Mouse (Mus musculus): ENCODE measurements at regions not wholly inside any gene's neighbourhood (a gene's known extent, or its start where the extent isn't known, plus 50 kb on each side); places are given as distances from the start of the nearest gene placed in this dataset.

DNA sequence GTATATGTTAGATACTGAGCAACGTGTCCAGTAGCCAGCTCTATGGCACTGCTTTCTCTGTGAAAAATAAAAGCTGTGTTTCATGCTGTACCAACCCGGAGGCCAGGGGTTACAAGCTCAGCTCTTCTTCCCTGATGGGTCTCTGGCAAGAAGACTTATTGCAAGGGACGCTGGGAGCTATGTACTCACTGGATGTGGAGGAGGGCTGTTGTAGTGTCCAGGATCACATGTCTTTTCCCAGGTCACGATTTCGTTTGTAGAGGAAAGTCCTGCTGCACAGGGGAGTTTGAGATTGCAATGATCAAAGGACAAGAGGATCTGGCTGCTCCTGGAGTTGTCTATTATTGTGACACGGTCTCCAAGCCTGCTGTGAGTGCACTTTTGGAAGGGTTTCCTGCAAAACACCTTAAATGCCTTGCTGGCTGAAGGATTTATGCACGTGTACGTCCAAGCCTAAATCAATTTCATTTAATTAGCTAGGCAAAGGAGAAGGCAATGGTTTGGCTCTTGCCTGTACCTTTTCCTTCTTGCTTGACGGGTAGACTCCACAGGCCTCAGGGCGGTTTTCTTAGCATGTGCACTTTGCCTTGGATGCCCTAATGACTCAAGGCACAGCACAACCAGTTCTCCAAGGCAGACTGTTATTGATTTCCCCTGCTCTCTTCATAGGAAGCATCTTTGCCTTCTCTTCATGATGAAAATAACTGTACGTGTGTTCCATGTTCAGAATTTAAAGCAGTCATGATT lies 87.2 kb upstream of the Plppr5 start:
- H3K4me1 ChIP-seq (ENCODE audit: insufficient read depth, low read depth, low read length) = no peaks in the 10 kb centered on the region
- ATAC-seq (ENCODE audit: extremely low read depth, insufficient number of reproducible peaks, low FRiP score, poor library complexity, severe bottlenecking) = no peak

GRCm38 (mm10) chr3:117486351-117486750 lies 88.3 kb upstream of the Plppr5 start:
- TF ChIP-seq POLR2AphosphoS5 (IDR thresholded peaks at IDR 0.05; ENCODE audit: insufficient replicate concordance, low read depth, low read length) (no peak), TAL1 (conservative IDR thresholded peaks at IDR 0.05; ENCODE audit: low read depth, low read length) (no peak), CTCF (IDR thresholded peaks at IDR 0.05; ENCODE audit: low read depth, low read length) (no peak), GATA2 (IDR thresholded peaks at IDR 0.05; ENCODE audit: borderline replicate concordance, low read depth, low read length) (no peak), GATA1 (IDR thresholded peaks at IDR 0.05; ENCODE audit: borderline replicate concordance, low read length) (no peak)
- no peak for ATAC-seq (ENCODE audit: extremely low read depth, insufficient number of reproducible peaks, low FRiP score, poor library complexity, severe bottlenecking)
- H3K4me1 ChIP-seq (ENCODE audit: insufficient read depth, low read depth, low read length) = no peaks in the 10 kb centered on the region
- H3K27me3 ChIP-seq (ENCODE audit: insufficient read depth, low read length) = no peaks in the 10 kb centered on the region
- H3K9me3 ChIP-seq (replicated peaks) = peaks cover 8% of the 10 kb centered on the region
- no peaks in the 10 kb centered on the region for H3K36me3 ChIP-seq (replicated peaks)
- no peak for DNase-seq (ENCODE audit: low spot score)
- no peak overlapping the region for H3K4me3 ChIP-seq (ENCODE audit: low read depth, low read length)

More for the DNA sequence above, 87.2 kb upstream of the Plppr5 start:
- H3K36me3 ChIP-seq (replicated peaks) = no peaks in the 10 kb centered on the region
- no peak for DNase-seq (ENCODE audit: low spot score)
- H3K4me3 ChIP-seq (ENCODE audit: low read depth, low read length) = no peak overlapping the region
- H3K9me3 ChIP-seq (replicated peaks) = peaks cover 5% of the 10 kb centered on the region
- TF ChIP-seq CTCF (IDR thresholded peaks at IDR 0.05; ENCODE audit: low read depth, low read length) = no peak
- TF ChIP-seq GATA1 (IDR thresholded peaks at IDR 0.05; ENCODE audit: borderline replicate concordance, low read length) = no peak
- no peak for TF ChIP-seq GATA2 (IDR thresholded peaks at IDR 0.05; ENCODE audit: borderline replicate concordance, low read depth, low read length)
- no peak for TF ChIP-seq TAL1 (conservative IDR thresholded peaks at IDR 0.05; ENCODE audit: low read depth, low read length)
- H3K27me3 ChIP-seq (ENCODE audit: insufficient read depth, low read length) = no peaks in the 10 kb centered on the region

GRCm38 (mm10) chr3:117480131-117480530 lies 94.5 kb upstream of the Plppr5 start:
- peaks cover 5% of the 10 kb centered on the region for H3K9me3 ChIP-seq (replicated peaks)
- H3K27me3 ChIP-seq (ENCODE audit: insufficient read depth, low read length) = no peaks in the 10 kb centered on the region
- H3K4me3 ChIP-seq (ENCODE audit: low read depth, low read length) = no peak overlapping the region
- no peaks in the 10 kb centered on the region for H3K4me1 ChIP-seq (ENCODE audit: insufficient read depth, low read depth, low read length)
- H3K36me3 ChIP-seq (replicated peaks) = no peaks in the 10 kb centered on the region
- no peak for TF ChIP-seq GATA2 (IDR thresholded peaks at IDR 0.05; ENCODE audit: borderline replicate concordance, low read depth, low read length)
- no peak for TF ChIP-seq GATA1 (IDR thresholded peaks at IDR 0.05; ENCODE audit: borderline replicate concordance, low read length)
- no peak for TF ChIP-seq CTCF (IDR thresholded peaks at IDR 0.05; ENCODE audit: low read depth, low read length)
- TF ChIP-seq POLR2AphosphoS5 (IDR thresholded peaks at IDR 0.05; ENCODE audit: insufficient replicate concordance, low read depth, low read length) = no peak
- ATAC-seq (ENCODE audit: extremely low read depth, insufficient number of reproducible peaks, low FRiP score, poor library complexity, severe bottlenecking) = no peak
- no peak for DNase-seq (ENCODE audit: low spot score)

GRCm38 (mm10) chr3:117459507-117459906 lies 98.8 kb upstream of the Plppr4 start:
- TF ChIP-seq GATA2 (IDR thresholded peaks at IDR 0.05; ENCODE audit: borderline replicate concordance, low read depth, low read length) = no peak
- H3K9me3 ChIP-seq (replicated peaks) = peaks cover 6% of the 10 kb centered on the region; the same call in 1 of the 2 replicates
- no peaks in the 10 kb centered on the region for H3K36me3 ChIP-seq (replicated peaks)
- H3K4me1 ChIP-seq (ENCODE audit: insufficient read depth, low read depth, low read length) = no peaks in the 10 kb centered on the region
- H3K27me3 ChIP-seq (ENCODE audit: insufficient read depth, low read length) = no peaks in the 10 kb centered on the region
- no peak for ATAC-seq (ENCODE audit: extremely low read depth, insufficient number of reproducible peaks, low FRiP score, poor library complexity, severe bottlenecking)
- no peak for DNase-seq (ENCODE audit: low spot score)
- H3K4me3 ChIP-seq (ENCODE audit: low read depth, low read length) = no peak overlapping the region

GRCm38 (mm10) chr3:117450559-117450958 lies 89.9 kb upstream of the Plppr4 start:
- DNase-seq (ENCODE audit: low spot score) (no peak), ATAC-seq (ENCODE audit: extremely low read depth, insufficient number of reproducible peaks, low FRiP score, poor library complexity, severe bottlenecking) (no peak)
- Histone ChIP-seq H3K9me3 (replicated peaks) (no peaks in the 10 kb centered on the region), H3K4me3 (ENCODE audit: low read depth, low read length) (no peak overlapping the region), H3K36me3 (replicated peaks) (no peaks in the 10 kb centered on the region), H3K27me3 (ENCODE audit: insufficient read depth, low read length) (no peaks in the 10 kb centered on the region), H3K4me1 (ENCODE audit: insufficient read depth, low read depth, low read length) (no peaks in the 10 kb centered on the region)
- TF ChIP-seq CTCF (IDR thresholded peaks at IDR 0.05; ENCODE audit: low read depth, low read length) (no peak), TAL1 (conservative IDR thresholded peaks at IDR 0.05; ENCODE audit: low read depth, low read length) (no peak), GATA1 (IDR thresholded peaks at IDR 0.05; ENCODE audit: borderline replicate concordance, low read length) (no peak), GATA2 (IDR thresholded peaks at IDR 0.05; ENCODE audit: borderline replicate concordance, low read depth, low read length) (no peak), POLR2AphosphoS5 (IDR thresholded peaks at IDR 0.05; ENCODE audit: insufficient replicate concordance, low read depth, low read length) (no peak)

GRCm38 (mm10) chr3:117441887-117442286 lies 81.2 kb upstream of the Plppr4 start:
- DNase-seq (ENCODE audit: low spot score) (no peak), ATAC-seq (ENCODE audit: extremely low read depth, insufficient number of reproducible peaks, low FRiP score, poor library complexity, severe bottlenecking) (no peak)
- no peak overlapping the region for H3K4me3 ChIP-seq (ENCODE audit: low read depth, low read length)
- TF ChIP-seq POLR2AphosphoS5 (IDR thresholded peaks at IDR 0.05; ENCODE audit: insufficient replicate concordance, low read depth, low read length) (no peak), GATA1 (IDR thresholded peaks at IDR 0.05; ENCODE audit: borderline replicate concordance, low read length) (no peak), TAL1 (conservative IDR thresholded peaks at IDR 0.05; ENCODE audit: low read depth, low read length) (no peak), GATA2 (IDR thresholded peaks at IDR 0.05; ENCODE audit: borderline replicate concordance, low read depth, low read length) (no peak), CTCF (IDR thresholded peaks at IDR 0.05; ENCODE audit: low read depth, low read length) (no peak)
- H3K36me3 ChIP-seq (replicated peaks) = no peaks in the 10 kb centered on the region
- H3K27me3 ChIP-seq (ENCODE audit: insufficient read depth, low read length) = no peaks in the 10 kb centered on the region
- H3K9me3 ChIP-seq (replicated peaks) = peaks cover 3% of the 10 kb centered on the region
- no peaks in the 10 kb centered on the region for H3K4me1 ChIP-seq (ENCODE audit: insufficient read depth, low read depth, low read length)
